Mouse (Mus musculus) kidney, adult 18-20 months (tissue): Measurements from ENCODE around the gene Pnkd.

Experiments
- DNase-seq: peaks from one replicate; pipeline ENCODE4 v3.0.0; 2021

Gene Pnkd

GRCm38 (mm10) chr1:74362325-74363229, 77.8 kb downstream of the Pnkd start:
- DNase-seq, result no peak

GRCm38 (mm10) chr1:74363437-74363836, 78.7 kb downstream of the Pnkd start:
- DNase-seq, result no peak

DNA sequence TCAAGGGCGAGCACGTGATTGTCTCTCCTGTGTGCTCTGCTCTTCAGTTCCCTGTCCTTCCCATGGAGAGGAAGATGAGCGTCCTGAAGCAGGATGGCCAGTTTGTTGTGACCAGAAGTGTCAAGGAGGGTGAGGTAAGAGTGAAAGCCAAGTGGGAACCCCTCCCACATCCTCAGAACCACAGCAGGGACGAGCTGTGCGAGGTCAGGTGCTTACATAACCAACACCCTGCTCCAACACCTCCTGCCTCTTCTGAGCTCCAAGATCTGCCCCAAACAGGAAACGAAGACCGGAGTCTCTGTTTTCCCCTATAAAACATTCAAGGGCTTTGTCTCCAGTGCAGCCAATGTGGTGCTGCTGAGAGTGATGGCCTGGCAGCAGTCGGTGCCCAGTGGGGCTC, 79.5 kb downstream of the Pnkd start:
- no peak for DNase-seq

- peak; percentile 36 for DNase-seq
Observed at GRCm38 (mm10) chr1:74367886-74368645, 83.3 kb downstream of the Pnkd start.

- no peak for DNase-seq
Observed at GRCm38 (mm10) chr1:74370040-74370439, 85.3 kb downstream of the Pnkd start.

- no peak for DNase-seq
Observed at GRCm38 (mm10) chr1:74373372-74373771, 88.6 kb downstream of the Pnkd start.

- no peak for DNase-seq
Observed at GRCm38 (mm10) chr1:74374980-74375379, 90.2 kb downstream of the Pnkd start, which contains the start of gene Slc11a1. TSS of gene Slc11a1 (plus strand) at chr1:74375195.

- no peak for DNase-seq
Observed at GRCm38 (mm10) chr1:74375561-74375960, 90.8 kb downstream of the Pnkd start.

DNA sequence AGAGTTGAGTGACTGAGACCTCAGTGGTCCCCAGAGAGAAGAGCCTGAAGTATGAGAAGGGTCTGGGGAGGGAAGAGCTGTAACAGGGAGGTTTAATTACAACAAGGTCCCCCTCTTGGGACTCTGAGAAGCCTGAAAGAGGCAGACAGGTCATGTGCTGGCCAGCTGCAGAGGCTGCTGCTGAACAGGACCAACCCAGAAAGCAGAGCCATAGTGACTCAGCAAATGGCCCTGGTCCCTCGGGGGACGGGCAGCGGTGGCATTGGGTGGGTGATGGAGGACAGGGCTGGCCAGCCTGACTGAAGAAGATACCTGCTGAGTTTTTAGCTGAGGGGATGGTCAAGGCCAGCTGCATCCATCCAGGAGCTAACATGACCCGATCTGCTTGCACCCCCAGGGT, 91.7 kb downstream of the Pnkd start:
- DNase-seq, result no peak

DNA sequence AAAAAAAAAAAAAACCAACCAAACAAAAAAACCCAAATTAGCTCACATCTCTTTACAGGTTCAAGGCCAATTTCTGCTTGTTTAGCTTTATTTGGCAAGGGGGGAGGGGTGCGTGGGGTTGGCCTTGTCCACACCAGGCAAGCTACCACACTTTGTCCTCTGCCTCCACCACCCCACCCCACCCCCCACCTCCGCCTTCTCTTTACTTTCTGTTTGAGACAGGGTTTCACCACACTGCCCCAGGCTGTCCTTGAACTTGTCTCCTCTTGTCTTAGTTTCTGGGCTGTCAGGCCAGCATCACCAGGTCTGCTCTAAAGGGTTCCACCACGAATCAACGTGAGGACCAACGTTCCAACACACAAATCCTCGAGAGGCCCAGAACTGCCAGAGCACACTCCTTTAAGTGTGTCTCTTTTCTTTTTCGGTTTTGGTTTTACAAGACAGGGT, 94.4 kb downstream of the Pnkd start:
- DNase-seq, result no peak

- no peak for DNase-seq
Observed at GRCm38 (mm10) chr1:74380484-74380883, 95.8 kb downstream of the Pnkd start.

DNA sequence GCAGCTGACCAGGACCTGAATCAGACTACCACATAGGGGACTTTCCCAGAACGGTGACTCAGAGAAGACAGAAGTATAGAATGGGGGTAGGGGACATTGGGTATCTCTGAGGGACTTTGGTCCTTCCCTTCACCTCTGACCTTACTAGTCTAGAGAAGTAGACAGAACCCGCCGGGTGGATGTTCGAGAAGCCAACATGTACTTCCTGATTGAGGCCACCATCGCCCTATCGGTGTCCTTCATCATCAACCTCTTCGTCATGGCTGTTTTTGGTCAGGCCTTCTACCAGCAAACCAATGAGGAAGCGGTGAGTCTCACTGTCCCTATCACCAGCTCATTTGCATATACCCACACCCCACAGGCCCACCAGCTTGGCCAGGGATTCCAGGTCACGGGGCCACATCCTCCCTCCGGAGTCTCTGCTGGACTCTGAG, 96.9 kb downstream of the Pnkd start:
- no peak for DNase-seq

DNA sequence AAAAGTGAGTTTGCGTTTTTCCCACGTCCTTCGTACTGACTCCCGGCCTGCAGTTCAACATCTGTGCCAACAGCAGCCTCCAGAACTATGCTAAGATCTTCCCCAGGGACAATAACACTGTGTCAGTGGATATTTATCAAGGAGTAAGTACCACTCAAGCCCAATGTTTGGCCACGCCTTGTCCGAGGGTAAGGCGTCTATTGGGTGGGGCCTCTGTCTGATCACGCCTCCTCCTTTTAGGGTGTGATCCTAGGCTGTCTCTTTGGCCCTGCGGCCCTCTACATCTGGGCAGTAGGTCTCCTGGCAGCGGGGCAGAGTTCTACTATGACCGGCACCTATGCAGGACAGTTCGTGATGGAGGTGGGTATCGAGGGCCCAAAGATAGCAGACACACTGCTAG, 98.7 kb downstream of the Pnkd start:
- no peak for DNase-seq

GRCm38 (mm10) chr1:74384525-74384924, 99.8 kb downstream of the Pnkd start:
- no peak for DNase-seq

DNA sequence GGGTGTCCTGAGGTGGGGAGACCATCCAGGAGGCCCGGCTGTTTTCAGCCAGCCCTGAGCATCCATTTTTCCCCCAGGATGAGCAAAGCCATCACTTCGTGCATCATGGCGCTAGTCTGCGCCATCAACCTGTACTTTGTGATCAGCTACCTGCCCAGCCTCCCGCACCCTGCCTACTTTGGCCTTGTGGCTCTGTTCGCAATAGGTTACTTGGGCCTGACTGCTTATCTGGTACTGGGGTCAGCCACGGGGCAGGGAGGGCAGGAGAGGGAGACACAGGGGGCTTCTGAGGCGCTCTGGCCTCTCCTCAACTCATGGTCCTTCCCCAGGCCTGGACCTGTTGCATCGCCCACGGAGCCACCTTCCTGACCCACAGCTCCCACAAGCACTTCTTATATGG, 100.3 kb downstream of the Pnkd start:
- no peak for DNase-seq

DNA sequence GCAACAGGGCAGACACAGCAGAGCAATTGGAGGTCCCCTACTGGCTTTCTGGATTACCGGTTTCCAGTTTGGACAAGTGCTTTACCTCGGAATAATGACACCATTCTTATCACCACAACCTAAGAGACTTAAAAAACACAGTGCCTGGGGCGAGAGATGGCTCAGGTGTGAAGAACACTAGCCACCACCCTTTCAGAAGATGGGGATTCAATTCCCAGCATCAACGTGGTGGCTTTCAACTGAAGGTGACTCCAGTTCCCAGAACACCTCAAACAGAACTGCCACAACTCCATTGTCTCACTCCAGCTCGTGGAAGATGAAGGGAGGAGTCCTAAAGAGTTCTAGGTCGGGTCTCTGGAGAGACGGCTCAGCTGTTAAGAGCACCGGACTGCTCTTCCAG, 100.8 kb downstream of the Pnkd start:
- no peak for DNase-seq

DNA sequence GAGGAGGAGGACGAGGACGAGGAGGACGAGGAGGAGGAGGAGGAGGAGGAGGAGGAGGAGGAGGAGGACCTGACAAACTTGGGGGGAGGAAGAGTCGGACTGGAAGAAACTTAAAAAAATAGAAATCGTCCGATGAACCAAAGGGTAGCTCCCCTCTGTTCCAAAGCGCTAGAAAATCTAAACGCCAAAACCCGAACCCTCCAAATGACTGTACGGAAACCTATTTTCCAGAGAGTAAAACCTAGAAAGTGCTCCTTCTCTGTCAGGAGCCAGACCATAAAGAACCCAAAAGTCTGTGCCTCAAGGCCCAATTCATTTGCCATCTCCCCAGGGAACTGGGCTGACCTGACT, 101.6 kb downstream of the Pnkd start:
- no peak for DNase-seq

DNA sequence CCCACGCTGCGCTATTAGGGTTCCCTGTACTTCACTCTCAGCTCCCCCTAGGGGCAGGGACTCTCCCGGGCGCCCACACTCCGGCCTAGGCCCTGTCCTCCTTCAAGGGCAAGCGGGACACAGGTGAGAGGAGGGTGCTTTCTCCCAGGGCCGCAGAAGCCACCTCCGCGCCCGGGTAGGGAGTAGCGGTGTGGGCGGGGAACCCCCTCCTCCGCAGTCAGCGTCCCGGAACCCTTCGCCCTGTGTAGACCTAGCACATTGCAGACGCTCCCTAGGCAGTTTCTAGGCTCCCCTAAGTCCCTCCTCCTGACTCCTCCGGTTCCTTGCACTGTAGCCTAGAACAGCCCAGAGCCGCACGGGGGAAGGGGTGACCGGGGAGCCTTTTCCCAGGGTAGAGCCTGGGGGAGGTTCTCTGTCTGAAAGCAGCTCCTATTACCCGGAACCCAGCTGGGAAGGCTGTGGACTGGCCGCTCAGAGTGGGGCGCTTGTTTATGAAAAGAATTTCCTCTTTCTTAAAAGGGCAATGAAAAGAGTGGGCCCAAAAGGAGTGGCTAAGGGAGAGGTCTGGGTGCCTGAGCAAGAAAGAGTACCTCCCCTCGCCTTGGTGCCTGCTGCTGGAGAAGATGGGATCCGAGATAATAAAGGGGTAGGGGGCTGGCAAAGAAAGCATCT, 102.1 kb downstream of the Pnkd start:
- DNase-seq, result peak; percentile 99

GRCm38 (mm10) chr1:74387386-74387988, 102.8 kb downstream of the Pnkd start:
- no peak for DNase-seq

DNA sequence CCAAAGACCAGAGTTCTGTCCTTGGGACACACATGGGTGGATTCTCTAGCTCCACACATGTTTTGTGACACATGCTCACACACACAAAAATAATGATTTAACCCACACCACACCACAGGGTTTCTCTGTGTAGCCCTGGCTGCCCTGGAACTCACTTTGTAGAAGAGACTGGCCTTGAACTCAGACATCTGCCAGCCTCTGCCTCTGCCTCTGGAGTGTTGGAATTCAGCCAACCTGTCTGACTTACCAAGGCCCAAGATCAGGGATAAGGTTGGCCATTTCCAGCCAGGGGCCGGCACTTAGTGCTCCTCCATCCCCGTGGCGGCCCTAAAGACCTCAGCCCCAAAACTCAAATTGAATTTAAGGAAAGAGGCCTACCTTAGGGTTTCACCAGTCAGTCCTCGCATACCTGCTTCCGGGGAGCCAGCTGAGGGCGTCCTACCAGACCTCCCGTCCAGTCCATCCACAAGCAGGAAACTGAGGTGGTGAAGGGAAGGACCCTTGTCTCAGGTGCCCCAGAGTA, 103.7 kb downstream of the Pnkd start:
- DNase-seq, result no peak

DNA sequence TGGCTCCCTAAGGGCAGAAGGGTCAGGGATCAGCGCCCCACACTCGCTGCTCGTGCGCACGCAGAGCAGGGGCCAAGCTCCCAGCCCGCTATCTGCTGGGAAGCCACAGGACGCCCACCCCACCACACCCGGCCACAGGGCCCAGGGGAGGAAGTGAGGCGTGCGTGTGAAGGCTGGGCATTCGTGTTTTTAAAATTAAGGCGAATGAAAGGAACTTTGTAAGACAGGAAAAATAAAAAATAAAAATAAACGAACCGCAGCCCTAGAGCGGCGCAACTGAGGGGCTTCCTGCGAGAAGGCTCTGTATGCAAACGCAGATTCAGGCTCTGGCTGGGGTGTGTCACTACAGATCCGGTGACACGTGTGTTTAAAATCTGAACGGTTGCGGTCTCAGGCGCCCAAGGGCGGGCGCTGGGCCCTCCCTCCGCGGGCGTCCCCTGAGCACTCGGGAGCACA, 105.1 kb downstream of the Pnkd start:
- DNase-seq, result peak; percentile 37

GRCm38 (mm10) chr1:74390287-74390906, 105.7 kb downstream of the Pnkd start:
- DNase-seq, result peak; percentile 72
